Mouse (Mus musculus): ENCODE results near the gene Insr. TPM values are rescaled to one million over a fixed set of nuclear protein-coding genes. Genes with fewer than 3 reads are reported as not detected.

The Insr gene
- polyA plus RNA-seq, 1 experiment from 2014 or later: 26.3 TPM

- H3K4me2 ChIP-seq (ENCODE audit: low read depth, low read length): no peak overlapping the region
- no peak overlapping the region for H3K9ac ChIP-seq (replicated peaks; ENCODE audit: low read length)
- no peak overlapping the region for H3K4me3 ChIP-seq (ENCODE audit: low read depth, low read length)
- no peak for ATAC-seq (replicated peaks; ENCODE audit: insufficient number of reproducible peaks, low FRiP score, low TSS enrichment, low read depth)
- no peaks in the 10 kb centered on the region for H3K9me3 ChIP-seq (replicated peaks; ENCODE audit: control insufficient read depth, low read length)
- no peaks in the 10 kb centered on the region for H3K4me1 ChIP-seq (ENCODE audit: control insufficient read depth, insufficient read depth, low read length)
- H3K27ac ChIP-seq (replicated peaks; ENCODE audit: low read depth, low read length): no peak overlapping the region
- 66% methylated on average over 4 of the region's 4 CpGs for WGBS
- no peak for DNase-seq (ENCODE audit: low spot score)
- H3K27me3 ChIP-seq (ENCODE audit: control insufficient read depth, insufficient read depth, low read length): no peaks in the 10 kb centered on the region
- H3K36me3 ChIP-seq (replicated peaks; ENCODE audit: control insufficient read depth, insufficient read depth, low read depth, low read length): no peaks in the 10 kb centered on the region
These were observed 62.8 kb downstream of the Insr start for GRCm38 (mm10) chr8:3216541-3217092.

GRCm38 (mm10) chr8:3215561-3215960, 63.9 kb downstream of the Insr start:
- no peak overlapping the region for H3K9ac ChIP-seq (replicated peaks; ENCODE audit: low read length)
- DNase-seq (ENCODE audit: low spot score): peak; percentile 13
- H3K36me3 ChIP-seq (replicated peaks; ENCODE audit: control insufficient read depth, insufficient read depth, low read depth, low read length): no peaks in the 10 kb centered on the region
- H3K9me3 ChIP-seq (replicated peaks; ENCODE audit: control insufficient read depth, low read length): no peaks in the 10 kb centered on the region
- H3K4me3 ChIP-seq (ENCODE audit: low read depth, low read length): no peak overlapping the region
- H3K4me1 ChIP-seq (ENCODE audit: control insufficient read depth, insufficient read depth, low read length): no peaks in the 10 kb centered on the region
- ATAC-seq (replicated peaks; ENCODE audit: insufficient number of reproducible peaks, low FRiP score, low TSS enrichment, low read depth): no peak
- no peak overlapping the region for H3K4me2 ChIP-seq (ENCODE audit: low read depth, low read length)
- peak overlapping the region; percentile 28; the same call in 1 of the 2 replicates for H3K27ac ChIP-seq (replicated peaks; ENCODE audit: low read depth, low read length)
- no peaks in the 10 kb centered on the region for H3K27me3 ChIP-seq (ENCODE audit: control insufficient read depth, insufficient read depth, low read length)

GRCm38 (mm10) chr8:3214601-3215000, 64.8 kb downstream of the Insr start:
- no peak overlapping the region for H3K4me3 ChIP-seq (ENCODE audit: low read depth, low read length)
- ATAC-seq (replicated peaks; ENCODE audit: insufficient number of reproducible peaks, low FRiP score, low TSS enrichment, low read depth) (no peak), DNase-seq (ENCODE audit: low spot score) (no peak)
- no peaks in the 10 kb centered on the region for H3K9me3 ChIP-seq (replicated peaks; ENCODE audit: control insufficient read depth, low read length)
- H3K36me3 ChIP-seq (replicated peaks; ENCODE audit: control insufficient read depth, insufficient read depth, low read depth, low read length): no peaks in the 10 kb centered on the region
- no peaks in the 10 kb centered on the region for H3K27me3 ChIP-seq (ENCODE audit: control insufficient read depth, insufficient read depth, low read length)
- no peak overlapping the region for H3K4me2 ChIP-seq (ENCODE audit: low read depth, low read length)
- no peak overlapping the region for H3K27ac ChIP-seq (replicated peaks; ENCODE audit: low read depth, low read length)
- no peak overlapping the region for H3K9ac ChIP-seq (replicated peaks; ENCODE audit: low read length)
- H3K4me1 ChIP-seq (ENCODE audit: control insufficient read depth, insufficient read depth, low read length): no peaks in the 10 kb centered on the region
- 88% methylated on average over 1 of the region's 1 CpGs for WGBS

- no peak for DNase-seq (ENCODE audit: low spot score)
- H3K4me1 ChIP-seq (ENCODE audit: control insufficient read depth, insufficient read depth, low read length): no peaks in the 10 kb centered on the region
- 88% methylated on average over 9 of the region's 9 CpGs for WGBS
- no peaks in the 10 kb centered on the region for H3K9me3 ChIP-seq (replicated peaks; ENCODE audit: control insufficient read depth, low read length)
- H3K36me3 ChIP-seq (replicated peaks; ENCODE audit: control insufficient read depth, insufficient read depth, low read depth, low read length): no peaks in the 10 kb centered on the region
- H3K27me3 ChIP-seq (ENCODE audit: control insufficient read depth, insufficient read depth, low read length): no peaks in the 10 kb centered on the region
- no peak overlapping the region for H3K27ac ChIP-seq (replicated peaks; ENCODE audit: low read depth, low read length)
- H3K4me2 ChIP-seq (ENCODE audit: low read depth, low read length): no peak overlapping the region
- no peak for ATAC-seq (replicated peaks; ENCODE audit: insufficient number of reproducible peaks, low FRiP score, low TSS enrichment, low read depth)
- H3K9ac ChIP-seq (replicated peaks; ENCODE audit: low read length): no peak overlapping the region
- no peak overlapping the region for H3K4me3 ChIP-seq (ENCODE audit: low read depth, low read length)
These were observed 68.0 kb downstream of the Insr start for GRCm38 (mm10) chr8:3211456-3211855.

- Histone ChIP-seq H3K9ac (replicated peaks; ENCODE audit: low read length) (no peak overlapping the region), H3K36me3 (replicated peaks; ENCODE audit: control insufficient read depth, insufficient read depth, low read depth, low read length) (no peaks in the 10 kb centered on the region), H3K9me3 (replicated peaks; ENCODE audit: control insufficient read depth, low read length) (no peaks in the 10 kb centered on the region), H3K4me1 (ENCODE audit: control insufficient read depth, insufficient read depth, low read length) (no peaks in the 10 kb centered on the region), H3K4me3 (ENCODE audit: low read depth, low read length) (no peak overlapping the region), H3K27me3 (ENCODE audit: control insufficient read depth, insufficient read depth, low read length) (no peaks in the 10 kb centered on the region), H3K27ac (replicated peaks; ENCODE audit: low read depth, low read length) (no peak overlapping the region), H3K4me2 (ENCODE audit: low read depth, low read length) (no peak overlapping the region)
- ATAC-seq (replicated peaks; ENCODE audit: insufficient number of reproducible peaks, low FRiP score, low TSS enrichment, low read depth) (no peak), DNase-seq (ENCODE audit: low spot score) (no peak)
- 96% methylated on average over 3 of the region's 3 CpGs for WGBS
These were observed 69.5 kb downstream of the Insr start for GRCm38 (mm10) chr8:3209960-3210359.

GRCm38 (mm10) chr8:3209268-3209667, 70.1 kb downstream of the Insr start:
- no peak overlapping the region for H3K27ac ChIP-seq (replicated peaks; ENCODE audit: low read depth, low read length)
- no peak overlapping the region for H3K4me2 ChIP-seq (ENCODE audit: low read depth, low read length)
- no peak overlapping the region for H3K9ac ChIP-seq (replicated peaks; ENCODE audit: low read length)
- DNase-seq (ENCODE audit: low spot score) (peak; percentile 79), ATAC-seq (replicated peaks; ENCODE audit: insufficient number of reproducible peaks, low FRiP score, low TSS enrichment, low read depth) (no peak)
- H3K4me1 ChIP-seq (ENCODE audit: control insufficient read depth, insufficient read depth, low read length): no peaks in the 10 kb centered on the region
- H3K4me3 ChIP-seq (ENCODE audit: low read depth, low read length): no peak overlapping the region
- H3K36me3 ChIP-seq (replicated peaks; ENCODE audit: control insufficient read depth, insufficient read depth, low read depth, low read length): no peaks in the 10 kb centered on the region
- no peaks in the 10 kb centered on the region for H3K27me3 ChIP-seq (ENCODE audit: control insufficient read depth, insufficient read depth, low read length)
- H3K9me3 ChIP-seq (replicated peaks; ENCODE audit: control insufficient read depth, low read length): no peaks in the 10 kb centered on the region
- WGBS: 27% methylated on average over 3 of the region's 3 CpGs

- DNase-seq (ENCODE audit: low spot score): no peak
- ATAC-seq (replicated peaks; ENCODE audit: insufficient number of reproducible peaks, low FRiP score, low TSS enrichment, low read depth): no peak
These were observed 70.7 kb downstream of the Insr start for GRCm38 (mm10) chr8:3208729-3209128.

GRCm38 (mm10) chr8:3204758-3205443, 74.5 kb downstream of the Insr start:
- no peaks in the 10 kb centered on the region for H3K27me3 ChIP-seq (ENCODE audit: control insufficient read depth, insufficient read depth, low read length)
- H3K4me1 ChIP-seq (ENCODE audit: control insufficient read depth, insufficient read depth, low read length): no peaks in the 10 kb centered on the region
- no peaks in the 10 kb centered on the region for H3K9me3 ChIP-seq (replicated peaks; ENCODE audit: control insufficient read depth, low read length)
- no peak for DNase-seq (ENCODE audit: low spot score)
- no peak overlapping the region for H3K4me2 ChIP-seq (ENCODE audit: low read depth, low read length)
- H3K9ac ChIP-seq (replicated peaks; ENCODE audit: low read length): no peak overlapping the region
- H3K4me3 ChIP-seq (ENCODE audit: low read depth, low read length): no peak overlapping the region
- WGBS: 90% methylated on average over 3 of the region's 3 CpGs
- peaks cover 2% of the 10 kb centered on the region; the same call in 1 of the 2 replicates for H3K36me3 ChIP-seq (replicated peaks; ENCODE audit: control insufficient read depth, insufficient read depth, low read depth, low read length)
- ATAC-seq (replicated peaks; ENCODE audit: insufficient number of reproducible peaks, low FRiP score, low TSS enrichment, low read depth): no peak
- no peak overlapping the region for H3K27ac ChIP-seq (replicated peaks; ENCODE audit: low read depth, low read length)

More at GRCm38 (mm10) chr8:3208729-3209128, 70.7 kb downstream of the Insr start:
- Histone ChIP-seq H3K9ac (replicated peaks; ENCODE audit: low read length) (no peak overlapping the region), H3K9me3 (replicated peaks; ENCODE audit: control insufficient read depth, low read length) (no peaks in the 10 kb centered on the region), H3K27me3 (ENCODE audit: control insufficient read depth, insufficient read depth, low read length) (no peaks in the 10 kb centered on the region), H3K4me3 (ENCODE audit: low read depth, low read length) (no peak overlapping the region), H3K36me3 (replicated peaks; ENCODE audit: control insufficient read depth, insufficient read depth, low read depth, low read length) (no peaks in the 10 kb centered on the region), H3K4me2 (ENCODE audit: low read depth, low read length) (no peak overlapping the region), H3K4me1 (ENCODE audit: control insufficient read depth, insufficient read depth, low read length) (no peaks in the 10 kb centered on the region), H3K27ac (replicated peaks; ENCODE audit: low read depth, low read length) (no peak overlapping the region)

Data from embryonic facial prominence, embryonic 11.5 days (tissue).